Mouse (Mus musculus) kidney, adult 8-10 months (tissue): ENCODE measurements around the gene Elmsan1.

Source experiments
- DNase-seq, 2 experiments: peaks; one replicate each; pipeline ENCODE4 v3.0.0; 2022

Elmsan1 gene

GRCm38 (mm10) chr12:84173309-84173915 lies 45.3 kb downstream of the Elmsan1 start:
- DNase-seq = no peak

GRCm38 (mm10) chr12:84172862-84173261 lies 45.8 kb downstream of the Elmsan1 start:
- no peak for DNase-seq

DNA sequence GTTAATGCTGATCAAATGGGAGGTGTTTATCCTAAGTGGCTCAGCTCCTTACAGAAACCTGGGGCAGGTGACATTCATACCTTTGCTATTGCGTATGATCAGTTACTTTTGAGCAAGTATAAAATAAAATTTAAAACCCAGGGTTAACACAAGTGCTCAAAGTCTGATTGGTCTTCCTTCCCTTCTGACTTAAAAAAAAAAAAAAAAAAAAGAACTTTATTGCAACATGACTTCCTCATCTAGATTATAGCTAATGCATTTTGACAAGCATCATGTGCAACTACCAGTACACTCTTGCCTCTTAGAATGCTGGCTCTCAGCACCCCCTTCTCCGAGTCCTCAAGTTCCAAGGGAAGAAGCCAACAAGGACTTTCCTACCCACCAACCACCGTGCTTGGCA lies 46.5 kb downstream of the Elmsan1 start:
- no peak for DNase-seq

GRCm38 (mm10) chr12:84170610-84171009 lies 48.1 kb downstream of the Elmsan1 start:
- no peak for DNase-seq

DNA sequence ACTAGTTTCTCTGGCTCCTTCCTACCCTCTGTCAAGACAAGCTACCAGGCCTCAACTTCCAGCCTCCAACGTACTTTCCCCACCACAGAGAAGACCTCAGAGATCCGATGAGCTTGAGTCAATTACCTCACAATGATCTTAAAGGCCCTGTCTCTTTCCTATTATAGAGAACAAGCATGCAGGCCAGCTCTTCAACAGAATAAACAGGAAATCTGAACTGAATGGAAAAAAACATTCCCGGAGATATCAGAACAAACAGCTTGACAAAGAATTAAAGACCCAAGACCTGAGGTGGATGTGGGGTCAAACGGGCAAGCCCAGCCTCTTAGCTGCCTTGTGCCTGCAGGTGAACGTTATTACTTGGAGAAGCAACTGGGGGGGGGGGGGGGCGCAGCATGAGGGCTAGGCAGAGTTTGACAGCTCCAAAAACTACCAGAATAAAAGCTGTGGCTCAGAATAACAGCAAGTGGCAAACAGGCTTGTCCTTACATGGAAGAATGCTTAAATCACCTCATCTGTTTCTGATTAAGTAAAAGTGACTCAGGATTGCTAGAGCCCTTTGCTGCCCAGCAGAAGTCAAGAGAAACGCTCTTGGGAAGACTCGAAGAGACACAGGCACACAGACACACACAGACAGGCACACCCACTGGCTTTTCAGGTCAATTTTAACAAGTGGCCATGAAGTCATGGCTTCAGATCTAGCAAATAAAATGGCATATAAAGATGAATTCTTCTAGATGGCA lies 52.9 kb downstream of the Elmsan1 start:
- no peak for DNase-seq

GRCm38 (mm10) chr12:84163586-84164110 lies 55.0 kb downstream of the Elmsan1 start:
- DNase-seq = no peak

GRCm38 (mm10) chr12:84163133-84163532 lies 55.5 kb downstream of the Elmsan1 start:
- peak in 1 of 2 experiments; percentile 55 for DNase-seq

DNA sequence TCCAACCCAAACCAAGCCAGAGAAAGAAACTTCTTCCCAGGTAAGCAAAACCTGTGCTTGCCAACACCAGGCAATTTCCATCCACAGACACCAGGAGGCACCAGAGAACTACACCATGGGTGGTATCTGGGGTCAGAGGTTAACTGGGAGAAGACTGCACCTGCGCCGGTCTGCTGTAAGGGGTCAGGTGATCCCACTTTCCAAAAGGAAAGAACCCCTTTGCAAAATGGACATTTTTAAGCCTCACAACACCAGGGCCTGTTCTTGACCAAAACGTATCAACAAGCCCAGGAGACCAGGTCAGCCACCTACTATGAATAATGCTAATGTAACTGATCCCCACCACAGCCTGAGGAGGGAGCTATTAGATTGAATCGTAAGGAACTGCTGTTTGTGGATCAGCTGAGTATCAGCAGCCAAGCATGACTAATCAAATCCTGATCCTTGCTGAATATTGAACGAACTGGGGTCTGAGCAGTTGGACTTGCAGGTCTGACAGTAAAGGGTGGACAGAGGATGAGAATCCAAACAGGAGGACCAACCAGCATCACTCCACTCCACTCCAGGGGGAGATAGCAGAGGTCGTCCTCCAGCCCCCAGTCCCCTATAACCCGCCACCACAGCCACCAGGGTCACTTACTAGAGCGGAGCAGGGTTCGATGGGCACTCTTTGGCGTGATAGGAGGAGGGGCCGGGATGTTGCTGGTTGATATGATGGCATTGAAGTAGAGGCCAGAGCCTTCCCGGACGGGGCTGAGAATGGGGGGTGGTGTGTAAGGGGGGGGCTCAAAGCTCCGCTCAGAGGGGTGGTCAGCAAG lies 56.9 kb downstream of the Elmsan1 start:
- peak; percentile 61 to 65 for DNase-seq

- DNase-seq = no peak
Observed at GRCm38 (mm10) chr12:84161116-84161515, 57.6 kb downstream of the Elmsan1 start.

DNA sequence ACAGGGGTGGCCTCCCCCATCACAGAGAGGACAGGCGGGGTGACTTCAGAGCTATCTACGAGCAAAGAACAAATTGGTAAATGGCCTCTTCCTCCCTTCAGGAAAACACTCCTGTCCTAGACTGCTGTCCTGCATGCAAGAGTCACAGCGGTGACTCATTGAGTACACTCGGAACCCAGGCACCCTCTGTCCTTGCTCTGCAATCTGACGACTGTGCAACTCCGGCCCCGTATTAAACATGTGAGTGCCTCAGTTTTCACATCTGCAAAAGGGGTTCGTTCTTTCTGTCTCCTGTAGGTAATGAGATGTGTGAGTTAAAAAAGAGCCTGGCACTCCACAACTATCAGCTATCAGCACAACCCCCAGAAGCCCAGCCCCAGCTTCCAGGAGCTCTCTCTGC lies 58.2 kb downstream of the Elmsan1 start:
- no peak for DNase-seq

GRCm38 (mm10) chr12:84158156-84158555 lies 60.5 kb downstream of the Elmsan1 start:
- DNase-seq = no peak

DNA sequence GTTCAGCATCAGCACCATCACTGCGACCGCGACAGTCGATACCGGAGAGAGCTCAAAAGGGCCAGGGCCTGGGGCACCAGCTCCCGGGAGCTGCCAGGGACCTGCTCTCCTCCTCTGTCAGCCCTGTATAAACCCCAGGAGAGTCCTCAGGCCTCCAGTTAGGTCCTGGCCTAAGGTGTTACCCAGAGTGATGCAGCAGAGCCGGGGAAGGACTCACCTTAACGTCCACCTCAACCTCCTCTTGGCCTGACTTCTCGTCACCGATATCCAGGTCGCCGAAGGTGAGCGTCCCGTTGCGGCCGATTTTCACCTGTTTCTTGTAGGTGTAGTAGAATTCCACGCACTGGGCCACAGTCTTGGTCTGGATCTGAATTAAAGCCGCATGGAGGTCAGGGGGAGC lies 62.5 kb downstream of the Elmsan1 start:
- peak in 1 of 2 experiments; percentile 1 for DNase-seq

- DNase-seq = no peak
Observed at GRCm38 (mm10) chr12:84155523-84155871, 63.2 kb downstream of the Elmsan1 start.

DNA sequence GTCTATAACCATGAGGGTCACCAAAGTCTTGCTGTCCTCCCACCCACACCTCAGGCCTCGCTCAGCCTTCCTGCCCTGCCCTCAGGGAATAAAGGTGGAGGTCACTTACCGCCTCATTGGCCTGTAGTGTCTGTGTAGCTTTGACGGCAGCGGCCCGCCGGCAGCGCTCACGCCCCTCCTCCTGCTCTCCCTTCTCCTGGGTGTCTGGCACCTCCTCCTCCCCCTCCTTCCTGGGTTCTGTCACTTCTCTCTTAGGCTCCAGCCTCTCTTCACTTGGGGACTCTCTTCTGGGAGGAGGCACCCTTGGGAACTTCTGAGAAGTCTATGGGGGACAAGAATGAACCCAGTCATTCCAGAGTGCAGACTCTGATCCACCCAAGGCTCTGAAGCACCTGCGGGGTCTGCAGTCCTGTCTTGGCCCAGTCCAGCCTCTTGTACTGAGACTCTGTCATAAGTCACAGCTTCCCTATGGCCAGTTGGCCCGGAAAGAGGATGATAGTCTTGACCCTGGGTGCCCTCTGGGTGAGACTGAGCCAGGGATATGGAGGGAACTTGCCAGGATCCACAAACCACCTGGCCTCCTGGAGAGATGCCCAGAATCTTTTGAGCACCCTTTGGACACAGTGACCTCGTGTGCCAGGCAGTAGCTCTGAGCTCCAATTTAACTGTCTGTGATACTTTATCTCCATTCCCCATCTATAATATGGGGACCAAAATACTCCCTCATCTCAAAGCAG lies 63.7 kb downstream of the Elmsan1 start:
- peak; percentile 90 for DNase-seq

DNA sequence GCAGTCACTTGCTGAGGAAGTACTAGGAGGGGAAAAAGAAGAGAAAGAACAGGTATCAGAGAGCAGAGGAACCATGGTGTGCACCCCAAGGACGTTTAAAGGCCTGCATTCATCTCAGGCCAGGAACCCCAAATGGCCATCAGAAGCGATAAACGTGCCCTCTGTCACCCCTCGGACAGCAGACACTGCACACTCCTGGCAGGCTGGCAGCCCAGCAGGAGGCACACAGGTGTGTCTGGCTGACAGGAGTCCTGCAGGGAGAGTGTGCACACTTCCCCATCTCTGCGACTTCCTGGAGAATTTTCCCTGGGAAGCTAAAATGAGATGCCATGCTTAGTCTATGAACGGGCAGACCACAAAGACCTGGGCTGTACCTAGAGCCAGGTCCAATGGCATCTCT lies 65.3 kb downstream of the Elmsan1 start:
- peak in 1 of 2 experiments; percentile 1 for DNase-seq

DNA sequence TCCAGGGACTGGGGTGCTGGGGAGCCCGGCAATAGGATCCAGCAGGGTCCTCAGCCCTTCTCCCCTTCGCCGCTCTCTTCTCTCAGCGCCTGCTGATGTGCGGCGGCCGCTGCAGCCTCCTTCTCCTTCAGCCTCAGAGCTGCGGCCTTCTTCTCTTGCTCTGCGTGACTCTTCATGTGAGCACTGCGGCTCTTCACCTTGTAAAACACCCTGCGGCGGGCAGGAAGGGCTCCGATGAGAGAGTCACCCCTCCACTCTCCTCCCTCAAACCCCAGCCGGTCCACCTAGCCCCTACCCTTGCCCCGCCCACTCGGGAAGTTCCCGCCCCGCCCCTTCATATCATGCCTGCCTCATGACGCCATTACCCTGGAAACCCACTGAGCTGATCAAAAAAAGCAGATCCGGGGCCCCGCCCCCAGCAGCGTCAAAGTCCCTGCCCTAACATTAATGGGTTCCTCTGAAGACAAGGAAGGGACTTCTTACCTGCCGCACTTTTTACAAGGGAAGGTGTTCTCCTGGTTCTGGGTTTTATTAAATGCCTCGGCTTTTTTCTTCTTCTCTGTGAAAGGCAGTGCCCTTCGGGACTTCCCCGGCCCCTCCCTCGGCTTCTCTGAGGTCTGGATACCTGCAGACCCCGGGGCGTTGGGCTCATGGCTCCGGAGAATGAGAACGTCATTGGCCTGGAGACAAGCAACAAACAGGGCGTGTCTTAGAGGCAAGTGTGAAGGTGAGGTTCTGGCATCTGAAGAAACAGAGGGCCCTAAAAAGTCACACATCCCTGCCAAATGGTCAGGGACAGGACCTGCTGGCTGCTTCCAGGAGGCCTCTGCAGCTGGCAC lies 66.1 kb downstream of the Elmsan1 start:
- peak in 1 of 2 experiments; percentile 1 for DNase-seq

- DNase-seq = no peak
Observed at GRCm38 (mm10) chr12:84151911-84152310, 66.8 kb downstream of the Elmsan1 start.

DNA sequence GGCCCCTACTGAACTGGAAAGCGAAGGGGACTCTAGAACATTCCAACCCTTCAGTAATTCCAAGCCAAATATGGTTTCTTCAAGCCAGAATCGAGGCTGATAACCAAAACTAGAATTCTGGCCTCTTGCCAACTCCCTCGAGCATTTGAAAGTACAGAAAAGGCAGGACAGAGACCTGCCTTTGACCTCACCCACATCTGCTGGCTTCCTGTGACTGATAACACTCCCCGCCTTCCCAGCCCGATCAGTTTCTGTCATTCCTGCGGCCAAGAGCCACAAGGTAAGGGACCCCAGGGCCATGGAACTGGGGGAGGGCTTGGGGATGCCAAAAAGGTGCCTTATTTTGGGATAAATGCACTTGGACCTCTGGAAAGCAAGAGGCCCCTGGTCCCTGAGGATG lies 67.7 kb downstream of the Elmsan1 start:
- no peak for DNase-seq

GRCm38 (mm10) chr12:84149971-84150370 lies 68.7 kb downstream of the Elmsan1 start:
- DNase-seq = no peak

- DNase-seq = no peak
Observed at GRCm38 (mm10) chr12:84148622-84149012, 70.1 kb downstream of the Elmsan1 start.

GRCm38 (mm10) chr12:84147954-84148621 lies 70.6 kb downstream of the Elmsan1 start, which contains the start of gene Pnma1:
Gene Pnma1, minus strand, starts transcription at chr12:84148489.
- DNase-seq = peak in 1 of 2 experiments; percentile 47
